Mouse (Mus musculus) frontal cortex, postnatal 36 days (tissue): Measurements from ENCODE around the gene Rtl10.
A peak's percentile ranks its signal among the peaks of the same experiment; 100 is the strongest.
"Not testable (repeated sequence)": the region's sequence is repeated elsewhere in the genome, so short reads cannot be mapped to it uniquely, and the experiment has no call there.

Source experiments
- DNase-seq, 2 experiments: peaks; one replicate each; pipeline ENCODE4 v3.0.0; 2022; ENCODE audit warnings: low spot score in 2 of 2

Gene Rtl10

GRCm38 (mm10) chr16:18483839-18484238 is 14.9 kb upstream of the Rtl10 start:
- no peak for DNase-seq

DNA sequence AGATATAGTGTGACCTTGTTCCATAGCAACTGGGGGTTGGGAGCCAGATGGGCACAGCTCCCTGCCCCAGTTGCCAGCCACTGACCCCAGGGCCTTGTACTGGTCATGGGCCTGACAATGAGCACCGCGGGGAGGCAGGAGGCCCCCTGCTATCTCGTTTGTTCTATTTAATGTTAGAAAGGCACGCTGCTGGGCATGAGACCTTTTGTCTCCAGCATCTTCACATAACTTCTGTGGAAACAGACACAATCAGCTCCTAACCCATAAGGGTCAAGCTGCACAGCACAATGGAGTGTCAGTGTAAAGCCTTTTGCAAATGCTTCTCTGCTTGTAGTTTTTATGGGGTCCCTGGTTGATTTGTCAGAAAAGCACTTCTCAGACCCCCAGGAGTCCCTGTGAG is 14.3 kb upstream of the Rtl10 start:
- no peak for DNase-seq

DNA sequence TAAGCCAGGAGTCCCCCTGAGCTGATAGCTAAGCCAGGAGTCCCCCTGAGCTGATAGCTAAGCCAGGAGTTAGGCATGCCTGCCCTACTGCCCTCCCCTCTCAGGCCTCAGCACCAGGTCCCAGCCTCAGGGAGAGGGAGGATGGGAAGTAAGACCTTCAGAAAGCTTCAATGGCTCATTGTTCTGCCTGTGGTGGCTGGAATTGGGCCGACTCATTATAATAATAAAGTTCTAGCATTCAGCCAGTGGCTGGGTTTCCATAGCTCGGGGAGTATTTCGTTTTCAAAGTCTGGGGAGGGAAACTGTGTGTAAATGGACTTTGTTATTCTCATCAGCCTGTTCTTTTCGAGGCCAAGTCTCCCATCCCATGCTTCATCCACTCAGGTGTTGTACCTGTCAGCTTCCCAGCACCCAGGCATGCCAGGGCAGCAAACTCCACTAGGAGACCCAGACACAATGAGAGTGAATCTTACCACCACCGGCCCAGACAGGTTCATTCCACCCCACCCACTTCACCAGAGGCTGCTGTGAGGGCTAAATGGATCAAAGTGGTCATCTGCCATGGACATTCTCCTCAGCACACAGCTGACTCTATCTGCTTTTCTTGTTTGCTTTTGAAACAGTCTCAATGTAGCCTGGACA is 13.8 kb upstream of the Rtl10 start:
- DNase-seq: no peak

GRCm38 (mm10) chr16:18486126-18486525 is 12.6 kb upstream of the Rtl10 start:
- no peak for DNase-seq

DNA sequence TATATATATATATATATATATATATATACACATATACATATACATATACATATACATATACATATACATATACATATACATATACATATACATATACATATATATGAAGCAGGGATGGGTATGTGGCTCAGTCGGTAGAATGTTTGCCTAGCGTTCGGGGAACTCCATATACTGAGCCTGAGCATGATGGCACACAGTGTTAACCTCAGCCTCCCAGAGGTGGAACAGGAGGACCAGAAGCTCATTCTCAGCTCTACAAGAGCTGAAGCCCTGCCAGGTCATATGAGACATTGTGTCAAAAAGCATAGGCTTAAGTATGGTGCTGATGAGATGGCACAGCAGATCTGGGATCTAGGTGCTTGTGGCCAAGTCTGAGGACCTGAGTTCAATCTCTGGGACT is 8.4 kb upstream of the Rtl10 start:
- DNase-seq: no peak

DNA sequence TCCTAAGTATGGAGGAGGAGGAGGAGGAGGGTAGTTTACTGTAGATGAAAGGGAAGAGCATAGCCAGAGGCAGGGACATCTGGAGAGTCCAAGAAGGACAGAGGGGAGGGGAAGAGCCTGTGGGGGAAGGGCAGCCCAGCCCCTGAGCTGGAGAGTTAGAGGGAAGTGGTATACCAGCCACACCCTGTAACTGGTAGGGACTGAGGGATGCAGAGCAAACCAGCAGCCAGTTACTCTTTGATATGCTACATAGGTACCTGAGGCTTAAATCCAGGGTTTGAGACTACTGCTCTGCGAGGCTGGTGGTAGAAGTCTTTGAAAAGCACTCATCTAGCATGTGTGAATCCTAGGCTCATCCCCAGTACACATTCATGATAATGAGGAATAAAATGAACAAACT is 7.8 kb upstream of the Rtl10 start:
- DNase-seq: no peak

GRCm38 (mm10) chr16:18497865-18498515 is 711 bp upstream of the Rtl10 start:
- DNase-seq: no peak

DNA sequence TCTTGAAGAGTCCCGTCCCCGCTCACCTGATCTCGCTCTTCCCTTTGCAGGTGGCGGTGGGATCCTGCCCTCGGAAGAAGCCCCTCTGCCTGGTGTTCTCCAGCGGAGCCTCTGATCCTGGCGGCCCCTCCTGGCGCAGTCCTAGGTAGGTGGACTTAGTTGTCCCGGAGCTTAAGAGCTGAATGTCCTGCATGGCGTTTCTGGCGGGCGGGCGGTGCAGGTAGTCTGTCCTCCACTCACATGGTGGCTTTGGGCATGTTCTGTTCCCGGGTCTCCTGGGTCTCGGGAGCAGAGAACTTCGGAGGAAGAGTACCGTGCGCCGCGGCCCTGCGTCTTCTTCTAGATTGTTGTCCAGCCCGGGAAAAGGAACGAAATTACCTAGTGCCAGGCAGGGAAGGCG is 295 bp downstream of the Rtl10 start:
- DNase-seq: peak; percentile 8 to 24

GRCm38 (mm10) chr16:18501531-18501930 is 2.8 kb downstream of the Rtl10 start:
- no peak for DNase-seq

DNA sequence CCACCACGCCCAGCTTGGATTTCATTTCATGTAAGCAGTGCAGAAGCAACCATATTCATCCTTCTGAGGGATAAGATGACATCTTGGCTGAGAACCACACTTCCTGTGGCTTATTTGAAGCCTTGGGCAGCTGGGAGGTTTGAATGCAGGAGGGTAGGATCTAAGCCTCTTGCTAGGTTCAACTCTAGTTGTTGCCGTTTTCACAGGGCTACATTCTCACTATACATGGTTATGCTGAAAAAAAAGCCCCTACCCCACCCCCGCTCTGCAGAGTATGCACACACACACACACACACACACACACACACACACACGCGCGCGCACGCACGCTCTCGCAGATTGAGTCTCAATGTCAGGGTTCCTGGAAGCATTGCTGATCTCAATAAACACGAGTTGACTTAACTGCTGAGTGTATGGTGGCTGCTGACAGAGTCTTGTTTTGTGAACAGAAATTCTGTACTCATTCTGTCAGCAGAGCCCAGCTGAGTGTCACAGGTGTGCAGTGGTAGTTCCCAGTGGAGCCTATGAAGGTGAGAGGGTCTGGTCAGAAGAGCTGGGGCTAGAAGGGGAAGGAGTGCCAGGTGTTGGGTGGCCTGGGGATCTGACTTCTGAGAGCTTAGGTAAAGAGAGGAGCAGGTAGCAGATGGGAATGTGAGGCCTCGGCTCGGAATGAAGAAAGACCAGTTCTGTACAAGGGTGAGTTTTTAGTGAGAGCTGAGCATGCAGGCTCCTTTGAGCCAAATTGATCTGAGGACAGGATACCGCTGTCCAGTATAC is 5.1 kb downstream of the Rtl10 start:
- DNase-seq: no peak

DNA sequence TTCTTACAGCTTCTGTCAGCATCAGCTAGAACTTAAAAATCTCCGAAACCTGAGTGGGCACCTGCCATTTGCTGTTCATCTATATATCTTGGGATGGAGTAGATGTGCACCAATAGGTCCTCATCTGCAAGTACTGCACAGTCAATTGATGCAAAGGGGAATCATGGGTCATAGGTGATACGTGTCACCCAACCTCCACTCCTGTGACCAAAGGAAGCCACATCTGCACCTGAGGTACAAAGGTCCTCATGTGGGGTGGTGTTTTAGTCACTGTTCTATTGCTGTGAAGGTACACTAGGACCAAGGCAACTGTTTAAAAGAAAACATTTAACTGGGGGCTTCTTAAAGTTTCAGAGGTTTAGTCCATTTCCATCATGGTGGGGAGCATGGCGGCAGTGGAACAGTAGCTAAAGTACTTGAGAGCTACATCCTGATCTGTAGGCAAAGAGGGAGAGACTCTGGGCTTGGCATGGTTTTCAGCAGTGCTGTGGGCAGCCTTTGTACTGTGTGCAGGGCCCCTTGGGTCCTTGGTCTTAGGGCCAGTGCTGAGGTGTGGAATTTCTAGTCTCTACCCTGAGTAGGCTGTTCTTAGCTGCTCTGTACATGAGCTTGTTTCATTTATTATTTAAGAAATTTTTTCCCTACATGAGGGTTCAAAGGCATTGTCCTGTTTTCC is 8.0 kb downstream of the Rtl10 start:
- no peak for DNase-seq

DNA sequence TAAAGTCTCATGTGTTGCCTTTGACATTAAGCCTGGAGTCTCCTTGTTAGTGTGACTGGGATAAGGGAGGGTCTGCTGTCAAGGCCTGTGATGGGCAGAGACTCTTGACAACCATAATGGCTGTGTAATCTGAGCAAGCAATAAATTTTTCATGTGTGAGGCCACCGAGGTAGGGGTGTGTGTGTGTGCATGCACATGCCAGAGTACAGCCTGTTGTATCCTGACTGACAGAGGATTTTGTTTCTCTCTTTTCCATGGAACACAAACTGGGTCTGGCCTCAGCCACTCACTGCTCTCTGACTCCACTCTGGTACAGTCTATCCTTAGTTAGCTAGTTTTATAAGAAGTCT is 8.5 kb downstream of the Rtl10 start:
- no peak for DNase-seq

GRCm38 (mm10) chr16:18511741-18512140 is 13.0 kb downstream of the Rtl10 start:
- no peak for DNase-seq

GRCm38 (mm10) chr16:18513508-18513907 is 14.8 kb downstream of the Rtl10 start:
- no peak for DNase-seq

DNA sequence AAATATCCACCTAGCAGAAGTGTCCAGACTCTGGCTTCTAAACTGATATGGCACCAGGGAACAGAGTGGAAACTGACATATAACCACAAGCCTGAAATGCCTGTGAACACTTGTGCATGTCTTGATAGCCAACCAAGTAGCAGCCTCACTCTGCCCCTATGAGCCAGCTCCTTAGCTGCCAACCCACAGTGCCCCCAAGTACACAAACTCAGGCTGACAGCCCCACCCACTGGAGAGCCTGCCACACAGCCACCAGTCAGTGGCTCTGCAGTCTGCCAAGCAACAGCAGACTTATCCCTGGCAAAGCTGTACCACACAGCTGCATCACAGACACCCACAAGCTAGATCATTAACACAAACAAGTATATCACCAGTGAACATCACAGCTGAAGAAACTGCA is 19.4 kb downstream of the Rtl10 start:
- DNase-seq: peak; percentile 38 to 39

DNA sequence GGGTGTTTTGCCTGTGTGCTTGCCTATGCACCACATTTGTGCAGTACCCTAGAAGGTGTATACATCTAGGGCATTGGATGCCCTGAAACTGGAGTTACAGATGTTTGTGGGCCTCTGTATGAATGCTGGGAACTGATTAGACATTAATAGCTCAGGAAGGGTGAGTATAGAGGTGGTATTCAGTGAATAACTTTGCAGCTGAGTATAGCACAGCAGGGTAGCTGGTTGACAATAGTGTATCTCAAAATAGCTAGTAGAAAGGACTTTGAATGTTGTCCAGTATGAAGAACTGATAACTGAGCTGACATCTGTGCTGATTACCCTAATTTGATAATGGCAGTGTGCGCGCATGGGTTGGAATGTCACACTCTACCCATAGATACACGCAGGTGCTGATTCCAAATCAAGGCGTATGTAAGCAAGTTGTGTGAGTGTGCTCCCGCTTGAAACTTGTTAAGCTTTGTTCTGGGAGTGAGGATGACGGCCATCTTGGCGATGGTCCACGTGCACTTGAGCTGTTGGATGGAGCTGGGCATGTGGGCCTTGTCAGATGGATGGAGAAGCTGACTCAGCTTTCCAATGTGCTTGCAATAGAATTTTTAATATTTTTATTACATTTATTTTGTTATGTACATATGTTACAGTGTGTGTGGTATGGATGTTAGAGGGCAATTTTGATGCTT is 25.0 kb downstream of the Rtl10 start:
- no peak for DNase-seq

GRCm38 (mm10) chr16:18528656-18529055 is 30.0 kb downstream of the Rtl10 start:
- DNase-seq: no peak

- not testable (repeated sequence) for DNase-seq
Measured at GRCm38 (mm10) chr16:18533061-18533460, 34.4 kb downstream of the Rtl10 start.

DNA sequence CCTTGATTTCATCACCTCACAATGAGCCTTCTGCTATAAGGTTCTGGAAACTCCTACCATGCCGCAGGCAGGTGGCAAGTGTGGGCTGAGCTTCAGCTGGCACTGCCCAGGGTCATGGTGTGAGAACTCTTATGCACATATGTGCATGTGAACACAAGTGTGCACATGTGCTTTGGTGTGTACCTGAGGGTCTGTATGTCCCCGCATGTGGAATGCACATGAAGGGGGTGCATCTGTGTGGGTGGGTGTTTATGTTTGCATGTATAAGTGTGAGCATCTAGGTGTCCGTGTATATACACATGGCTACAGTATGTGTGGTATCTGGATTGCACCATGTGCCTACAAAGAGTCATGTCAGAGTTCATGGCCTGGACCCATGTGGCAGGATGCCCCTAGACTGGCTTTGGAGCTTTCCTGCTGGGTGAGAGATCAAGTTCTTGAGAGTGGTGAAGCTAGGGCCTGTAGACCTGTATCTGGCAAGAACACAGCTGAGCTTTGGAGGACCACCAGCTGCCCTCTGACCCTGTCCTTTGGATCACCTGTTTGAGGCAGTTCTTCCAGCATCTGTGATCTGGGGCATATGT is 38.8 kb downstream of the Rtl10 start:
- no peak for DNase-seq

DNA sequence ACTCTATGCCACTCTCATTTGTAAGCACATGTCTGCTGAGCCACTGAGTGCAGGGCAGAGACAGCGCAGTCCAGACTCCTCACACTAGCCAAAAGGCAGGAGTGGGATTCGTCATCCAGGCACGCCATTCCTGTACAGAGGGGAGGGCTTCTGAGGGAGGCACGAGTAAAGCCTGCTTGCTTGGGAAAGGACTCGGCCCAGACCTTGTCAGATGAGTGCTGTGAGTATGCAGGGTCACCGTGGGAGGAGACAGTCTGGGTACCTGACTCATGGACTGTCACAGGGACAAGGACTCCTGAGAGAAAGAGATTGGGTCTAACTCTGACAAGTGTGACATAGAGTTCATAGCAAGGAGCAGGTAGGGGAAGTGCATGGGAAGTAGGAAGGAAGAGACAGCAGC is 40.6 kb downstream of the Rtl10 start:
- no peak for DNase-seq

- no peak for DNase-seq
Measured at GRCm38 (mm10) chr16:18543151-18543829, 44.6 kb downstream of the Rtl10 start.
